ENCODE assay signal across 1 mouse cellular context in the genomic region with DNA sequence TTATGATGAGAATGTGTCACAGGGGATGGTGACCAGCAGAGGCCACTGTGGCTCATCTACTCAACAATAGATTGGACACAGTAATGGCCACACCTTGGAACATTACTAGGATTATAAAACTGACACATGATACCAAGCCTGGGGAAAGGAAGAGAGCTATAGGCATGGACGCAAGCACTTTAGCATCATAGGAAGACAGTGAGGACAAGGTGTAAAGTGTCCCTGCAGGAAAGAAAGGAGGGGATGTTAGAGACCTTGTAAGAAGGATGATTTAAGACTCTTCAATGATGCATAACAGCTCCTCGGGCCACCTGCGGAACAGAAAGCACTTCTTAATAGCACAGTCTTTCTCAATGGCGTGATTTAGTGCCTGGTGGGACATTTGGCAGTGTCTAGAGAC.
TF ChIP-seq lines count a peak whose summit lies in the region.

No protein-coding gene starts in this region.

TF ChIP-seq in CH12.LX, 34 proteins besides CTCF, POLR2A, EP300 and RAD21 (continued from another document):
- TF ChIP-seq TBP (conservative IDR thresholded peaks at IDR 0.05; ENCODE audit: low read depth, low read length) (no peak), E2F4 (IDR thresholded peaks at IDR 0.05; ENCODE audit: insufficient replicate concordance, low read depth, low read length) (no peak), MEF2A (IDR thresholded peaks at IDR 0.05; ENCODE audit: borderline replicate concordance, low read depth, low read length) (no peak), CHD1 (IDR thresholded peaks at IDR 0.05; ENCODE audit: low read depth, low read length) (no peak), IRF4 (IDR thresholded peaks at IDR 0.05; ENCODE audit: low read depth, low read length) (no peak), GABPA (IDR thresholded peaks at IDR 0.05; ENCODE audit: insufficient replicate concordance, low read depth, low read length) (no peak)
TF ChIP-seq in CH12.LX: peak in this region for 0.
